13 mouse cellular contexts compared by ENCODE assay signal in genomic region chr13:34240087-34240428, GRCm38 (mm10).
A peak's percentile ranks its signal among the peaks of the same experiment; 100 is the strongest.
DNase-seq lines count a peak whose midpoint lies in the region; ATAC-seq and TF ChIP-seq lines count a peak whose summit lies in the region.
"Had no signal": no experiment of that assay in that cellular context is flagged by ENCODE, and none has a peak within 500 bp of the region (broad histone marks: within the 10 kb centered on the region; RNA-seq: fewer than 3 reads in every experiment).

No protein-coding gene starts in this region.

- H3K9ac ChIP-seq in forebrain, postnatal 0 days, result no peak overlapping the region
- no peak overlapping the region for H3K9ac ChIP-seq in ES-Bruce4 (ENCODE audit: low read depth, poor library complexity, severe bottlenecking)
- H3K9ac ChIP-seq in forebrain, embryonic 15.5 days (replicated peaks), result no peak overlapping the region

- peak; percentile 27 for DNase-seq in forebrain, embryonic 10.5 days (ENCODE audit: extremely low spot score, low spot score)
- DNase-seq in forebrain, postnatal 0 days, result no peak
- DNase-seq in kidney, postnatal 10 days, result peak; percentile 61
- no peak for DNase-seq in frontal cortex, postnatal 10 days (ENCODE audit: low spot score in 2 of 2)
- DNase-seq in cerebellum, adult 11-12 months, result no peak
- DNase-seq: lung, postnatal 36 days; spleen, adult 18-20 months; thymus, postnatal 25 days had no signal

- no peaks in the 10 kb centered on the region for H3K9me3 ChIP-seq in forebrain, embryonic 10.5 days
- no peaks in the 10 kb centered on the region for H3K9me3 ChIP-seq in forebrain, postnatal 0 days (ENCODE audit: low read length)
- H3K9me3 ChIP-seq in ES-Bruce4 (replicated peaks; ENCODE audit: control insufficient read depth, insufficient read depth, low read length, poor library complexity, severe bottlenecking), result no peaks in the 10 kb centered on the region
- no peaks in the 10 kb centered on the region for H3K9me3 ChIP-seq in forebrain, embryonic 15.5 days
- H3K9me3 ChIP-seq: G1E had no signal

- H3K4me1 ChIP-seq in forebrain, embryonic 10.5 days, result peaks cover 89% of the 10 kb centered on the region
- peaks cover 5% of the 10 kb centered on the region; the same call in 1 of the 2 replicates for H3K4me1 ChIP-seq in forebrain, postnatal 0 days (ENCODE audit: insufficient read depth)
- H3K4me1 ChIP-seq in ES-Bruce4 (ENCODE audit: control insufficient read depth, insufficient read depth, low read length), result peaks cover 10% of the 10 kb centered on the region
- peaks cover 43% of the 10 kb centered on the region for H3K4me1 ChIP-seq in forebrain, embryonic 15.5 days

- 0 out of 2 replicates have a peak, but pooled peaks cover 3% of the 10 kb centered on the region for H3K36me3 ChIP-seq in forebrain, embryonic 10.5 days (replicated peaks)
- H3K36me3 ChIP-seq in forebrain, postnatal 0 days (ENCODE audit: insufficient read depth), result no peaks in the 10 kb centered on the region
- H3K36me3 ChIP-seq in ES-Bruce4 (ENCODE audit: control insufficient read depth, insufficient read depth, low read length, poor library complexity, severe bottlenecking), result no peaks in the 10 kb centered on the region
- no peaks in the 10 kb centered on the region for H3K36me3 ChIP-seq in forebrain, embryonic 15.5 days

- TF ChIP-seq POLR2A in ES-Bruce4 (IDR thresholded peaks at IDR 0.05; ENCODE audit: insufficient read depth, low read length), result no peak

- peak overlapping the region; percentile 90 for H3K27ac ChIP-seq in forebrain, embryonic 10.5 days
- no peak overlapping the region for H3K27ac ChIP-seq in forebrain, postnatal 0 days (ENCODE audit: low read depth, low read length)
- 0 out of 2 replicates have a peak overlapping the region, but pooled peaks have one; percentile 40 for H3K27ac ChIP-seq in ES-Bruce4 (ENCODE audit: insufficient read depth, low read length)
- peak overlapping the region; percentile 12 for H3K27ac ChIP-seq in forebrain, embryonic 15.5 days (replicated peaks)

- H3K27me3 ChIP-seq in forebrain, embryonic 10.5 days (ENCODE audit: poor library complexity, severe bottlenecking), result peaks cover 2% of the 10 kb centered on the region
- H3K27me3 ChIP-seq in forebrain, postnatal 0 days (ENCODE audit: insufficient read depth, low read length), result no peaks in the 10 kb centered on the region
- H3K27me3 ChIP-seq in ES-Bruce4 (ENCODE audit: control insufficient read depth, insufficient read depth, low read length, poor library complexity, severe bottlenecking), result no peaks in the 10 kb centered on the region
- H3K27me3 ChIP-seq in forebrain, embryonic 15.5 days, result no peaks in the 10 kb centered on the region

- ATAC-seq in forebrain, postnatal 0 days, result no peak
- no peak for ATAC-seq in forebrain, embryonic 15.5 days (replicated peaks)
- ATAC-seq in megakaryocyte-erythroid progenitor cell, adult 5-6 weeks (replicated peaks; ENCODE audit: low FRiP score, low TSS enrichment, poor library complexity, severe bottlenecking), result no peak

- H3K4me3 ChIP-seq in forebrain, embryonic 10.5 days, result no peak overlapping the region
- no peak overlapping the region for H3K4me3 ChIP-seq in forebrain, postnatal 0 days (ENCODE audit: low read depth, low read length)
- H3K4me3 ChIP-seq in ES-Bruce4 (ENCODE audit: low read depth, low read length), result no peak overlapping the region
- H3K4me3 ChIP-seq in forebrain, embryonic 15.5 days, result no peak overlapping the region

- 36% methylated on average over 3 of the region's 3 CpGs for WGBS in forebrain, embryonic 10.5 days
- WGBS in forebrain, postnatal 0 days, result 45% methylated on average over 3 of the region's 3 CpGs
- 27% methylated on average over 3 of the region's 3 CpGs for WGBS in forebrain, embryonic 15.5 days

- H3K4me2 ChIP-seq in forebrain, postnatal 0 days (ENCODE audit: low read depth), result no peak overlapping the region
- H3K4me2 ChIP-seq in forebrain, embryonic 15.5 days (replicated peaks), result no peak overlapping the region
- H3K4me2 ChIP-seq: heart, embryonic 11.5 days had no signal

- TF ChIP-seq CTCF in forebrain, postnatal 0 days (IDR thresholded peaks at IDR 0.05; ENCODE audit: low read depth), result no peak
- TF ChIP-seq CTCF in ES-Bruce4 (IDR thresholded peaks at IDR 0.05; ENCODE audit: low read depth, low read length), result no peak

- no peak for TF ChIP-seq EP300 in ES-Bruce4 (IDR thresholded peaks at IDR 0.05; ENCODE audit: insufficient read depth, low read depth, low read length)

Comparison
In these comparisons a context has a peak if more than half of its experiments do, and no peak if none do; other contexts are left out.
1. DNase-seq: peak in forebrain, embryonic 10.5 days (single experiment) and kidney, postnatal 10 days (single experiment); none in forebrain, postnatal 0 days (single experiment), frontal cortex, postnatal 10 days (0 of 2) and cerebellum, adult 11-12 months (single experiment).